Mouse (Mus musculus) cortical plate, adult 2 months (tissue): ENCODE measurements at regions not wholly inside any gene's neighbourhood (a gene's known extent, or its start where the extent isn't known, plus 50 kb on each side); places are given as distances from the start of the nearest gene placed in this dataset.

ENCODE experiments used
- H3K27ac ChIP-seq: fragments of 200-500 bp; 2 replicates; pipeline ENCODE4 v1.5.1; 2012; ENCODE audit warnings: low read length, control low read depth, inconsistent platforms; ENCODE audit not compliant: insufficient read depth
- H3K4me1 ChIP-seq: fragments of 200-500 bp; 2 replicates; pipeline ENCODE4 v1.6.1; 2011; ENCODE audit warnings: low read length; ENCODE audit not compliant: control insufficient read depth, insufficient read depth
- H3K4me3 ChIP-seq: fragments of 200-500 bp; 2 replicates; pipeline ENCODE4 v1.5.1; 2011; ENCODE audit warnings: mild to moderate bottlenecking, low read length, control low read depth; ENCODE audit not compliant: insufficient read depth
- CTCF ChIP-seq: fragments of 200-500 bp; IDR thresholded peaks from 2 replicates; pipeline ENCODE4 v1.5.1; 2011; ENCODE audit warnings: mild to moderate bottlenecking, control low read depth, low read length; ENCODE audit not compliant: insufficient read depth; ENCODE audit errors: extremely low read depth
- POLR2A ChIP-seq: fragments of 200-500 bp; IDR thresholded peaks from 2 replicates; pipeline ENCODE4 v1.6.1; 2011; ENCODE audit warnings: mild to moderate bottlenecking, low read length, control low read depth; ENCODE audit not compliant: insufficient read depth; ENCODE audit errors: extremely low read depth

GRCm38 (mm10) chr6:98107123-98107522 lies 235.4 kb downstream of the Gm765 start:
- Histone ChIP-seq H3K4me1 (peaks cover 2% of the 10 kb centered on the region; the same call in 1 of the 2 replicates), H3K4me3 (no peak overlapping the region), H3K27ac (no peak overlapping the region)
- no peak for TF ChIP-seq CTCF
- no peak for TF ChIP-seq POLR2A

GRCm38 (mm10) chr6:98105280-98106090 lies 237.1 kb downstream of the Gm765 start:
- TF ChIP-seq CTCF: peak; percentile 73
- no peak for TF ChIP-seq POLR2A
- Histone ChIP-seq H3K4me1 (peaks cover 2% of the 10 kb centered on the region; the same call in 1 of the 2 replicates), H3K4me3 (peak overlapping the region; percentile 51)

GRCm38 (mm10) chr6:98104432-98104831 lies 238.1 kb downstream of the Gm765 start:
- TF ChIP-seq POLR2A: no peak
- TF ChIP-seq CTCF: no peak
- Histone ChIP-seq H3K27ac (no peak overlapping the region), H3K4me3 (no peak overlapping the region), H3K4me1 (peaks cover 2% of the 10 kb centered on the region; the same call in 1 of the 2 replicates)

More at GRCm38 (mm10) chr6:98105280-98106090, 237.1 kb downstream of the Gm765 start:
- no peak overlapping the region for H3K27ac ChIP-seq

GRCm38 (mm10) chr6:98101023-98101422 lies 241.5 kb downstream of the Gm765 start:
- TF ChIP-seq CTCF (no peak), POLR2A (no peak)
- Histone ChIP-seq H3K4me1 (no peaks in the 10 kb centered on the region), H3K4me3 (no peak overlapping the region), H3K27ac (no peak overlapping the region)

- no peak overlapping the region for H3K27ac ChIP-seq
- H3K4me1 ChIP-seq: no peaks in the 10 kb centered on the region
- H3K4me3 ChIP-seq: no peak overlapping the region
- no peak for TF ChIP-seq CTCF
- no peak for TF ChIP-seq POLR2A
These were observed 243.4 kb downstream of the Gm765 start for GRCm38 (mm10) chr6:98099126-98099525.

- Histone ChIP-seq H3K4me1 (no peaks in the 10 kb centered on the region), H3K4me3 (no peak overlapping the region), H3K27ac (no peak overlapping the region)
- TF ChIP-seq POLR2A (no peak), CTCF (no peak)
These were observed 247.3 kb downstream of the Gm765 start for GRCm38 (mm10) chr6:98095243-98095642.

- Histone ChIP-seq H3K27ac (no peak overlapping the region), H3K4me3 (no peak overlapping the region), H3K4me1 (no peaks in the 10 kb centered on the region)
- TF ChIP-seq CTCF (peak; percentile 52), POLR2A (no peak)
These were observed 253.4 kb downstream of the Gm765 start for GRCm38 (mm10) chr6:98089185-98089584.

- no peak overlapping the region for H3K27ac ChIP-seq
- TF ChIP-seq CTCF: no peak
- no peak for TF ChIP-seq POLR2A
These were observed 262.5 kb downstream of the Gm765 start for GRCm38 (mm10) chr6:98080076-98080475.

More at GRCm38 (mm10) chr6:98080076-98080475, 262.5 kb downstream of the Gm765 start:
- no peaks in the 10 kb centered on the region for H3K4me1 ChIP-seq
- no peak overlapping the region for H3K4me3 ChIP-seq
